8 mouse cellular contexts compared by ENCODE assay signal in genomic region chr4:106102451-106102977, GRCm38 (mm10).
DNase-seq lines count a peak whose midpoint lies in the region; ATAC-seq lines count a peak whose summit lies in the region.
"Had no signal": no experiment of that assay in that cellular context is flagged by ENCODE, and none has a peak within 500 bp of the region (broad histone marks: within the 10 kb centered on the region; RNA-seq: fewer than 3 reads in every experiment).

No protein-coding gene starts in this region.

- H3K27me3 ChIP-seq in embryonic facial prominence, embryonic 14.5 days (replicated peaks; ENCODE audit: control insufficient read depth, insufficient read depth, low read length): no peaks in the 10 kb centered on the region
- no peaks in the 10 kb centered on the region for H3K27me3 ChIP-seq in midbrain, embryonic 16.5 days (ENCODE audit: control insufficient read depth, insufficient read depth, low read depth, low read length)

- peaks cover 9% of the 10 kb centered on the region; the same call in 1 of the 2 replicates for H3K9me3 ChIP-seq in embryonic facial prominence, embryonic 14.5 days (ENCODE audit: control insufficient read depth, low read length)
- H3K9me3 ChIP-seq in midbrain, embryonic 16.5 days (replicated peaks; ENCODE audit: control insufficient read depth, low read length, poor library complexity, severe bottlenecking): no peaks in the 10 kb centered on the region

- 21% methylated on average over 7 of the region's 7 CpGs for WGBS in embryonic facial prominence, embryonic 14.5 days
- WGBS in midbrain, embryonic 16.5 days: 8% methylated on average over 7 of the region's 7 CpGs

- no peak overlapping the region for H3K9ac ChIP-seq in embryonic facial prominence, embryonic 14.5 days (ENCODE audit: low read depth, low read length)
- H3K9ac ChIP-seq in midbrain, embryonic 16.5 days (ENCODE audit: low read depth, low read length): no peak overlapping the region

- H3K4me1 ChIP-seq in embryonic facial prominence, embryonic 14.5 days (ENCODE audit: control insufficient read depth, insufficient read depth, low read length): peaks cover 39% of the 10 kb centered on the region
- peaks cover 10% of the 10 kb centered on the region for H3K4me1 ChIP-seq in midbrain, embryonic 16.5 days (ENCODE audit: control insufficient read depth, insufficient read depth, low read length)

- peak overlapping the region; percentile 59 for H3K27ac ChIP-seq in embryonic facial prominence, embryonic 14.5 days (replicated peaks; ENCODE audit: low read depth, low read length)
- peak overlapping the region; percentile 39; the same call in 1 of the 2 replicates for H3K27ac ChIP-seq in midbrain, embryonic 16.5 days (ENCODE audit: low read length)

- H3K36me3 ChIP-seq in embryonic facial prominence, embryonic 14.5 days (ENCODE audit: control insufficient read depth, insufficient read depth, low read length): no peaks in the 10 kb centered on the region
- H3K36me3 ChIP-seq in midbrain, embryonic 16.5 days (ENCODE audit: control insufficient read depth, insufficient read depth, low read length): no peaks in the 10 kb centered on the region

- DNase-seq in embryo, embryonic 10.5 days (ENCODE audit: low spot score): peak; percentile 71
- DNase-seq in embryonic facial prominence, embryonic 14.5 days (ENCODE audit: low spot score): peak; percentile 88
- DNase-seq in hindlimb bud, embryonic 11.5 days (ENCODE audit: extremely low spot score, low read depth, low spot score): peak; percentile 79
- DNase-seq in right cerebral cortex, adult 2 months (ENCODE audit: low spot score in 2 of 2): no peak
- no peak for DNase-seq in urinary bladder, postnatal 14 days (ENCODE audit: low spot score)
- DNase-seq in urinary bladder, postnatal 4 days (ENCODE audit: low spot score in 2 of 2): no peak
- DNase-seq: gastrocnemius, postnatal 36 days had no signal

- peak overlapping the region; percentile 30; the same call in 1 of the 2 replicates for H3K4me2 ChIP-seq in embryonic facial prominence, embryonic 14.5 days (ENCODE audit: low read depth, low read length)
- H3K4me2 ChIP-seq in midbrain, embryonic 16.5 days (ENCODE audit: low read length): peak overlapping the region; percentile 17; the same call in 1 of the 2 replicates

- H3K4me3 ChIP-seq in embryonic facial prominence, embryonic 14.5 days (ENCODE audit: low read depth, low read length): no peak overlapping the region
- H3K4me3 ChIP-seq in midbrain, embryonic 16.5 days (ENCODE audit: low read depth, low read length): no peak overlapping the region

- peak; percentile 36; the same call in 1 of the 2 replicates for ATAC-seq in embryonic facial prominence, embryonic 14.5 days (ENCODE audit: low read depth)
- peak; percentile 54 for ATAC-seq in midbrain, embryonic 16.5 days

Comparison
In these comparisons a context has a peak if more than half of its experiments do, and no peak if none do; other contexts are left out.
1. DNase-seq: peak in embryo, embryonic 10.5 days (single experiment), embryonic facial prominence, embryonic 14.5 days (single experiment) and hindlimb bud, embryonic 11.5 days (single experiment); none in right cerebral cortex, adult 2 months (0 of 2), urinary bladder, postnatal 14 days (single experiment) and urinary bladder, postnatal 4 days (0 of 2).